Mouse (Mus musculus) frontal cortex, adult (tissue): ENCODE data around the gene Lgals3.

Source experiments
- ATAC-seq: cut with Nextera tagmentation; 2 replicates; pipeline ENCODE4 v1.9.2; 2017; ENCODE audit warnings: mild to moderate bottlenecking, moderate library complexity, mixed read lengths; ENCODE audit not compliant: low TSS enrichment

The Lgals3 gene

GRCm38 (mm10) chr14:47369741-47370140, 2.2 kb downstream of the Lgals3 start:
- ATAC-seq = no peak

- no peak for ATAC-seq
Measured at GRCm38 (mm10) chr14:47370790-47371189, 3.2 kb downstream of the Lgals3 start.

GRCm38 (mm10) chr14:47371689-47372088, 4.1 kb downstream of the Lgals3 start:
- ATAC-seq = no peak

GRCm38 (mm10) chr14:47373728-47374678, 6.5 kb downstream of the Lgals3 start:
- ATAC-seq = no peak

- ATAC-seq = peak; percentile 93
Measured at GRCm38 (mm10) chr14:47376526-47376925, 9.0 kb downstream of the Lgals3 start.

GRCm38 (mm10) chr14:47378336-47378735, 10.8 kb downstream of the Lgals3 start:
- ATAC-seq = no peak

GRCm38 (mm10) chr14:47383911-47384310, 16.4 kb downstream of the Lgals3 start:
- no peak for ATAC-seq

- ATAC-seq = no peak
Measured at GRCm38 (mm10) chr14:47384653-47385052, 17.1 kb downstream of the Lgals3 start.

- ATAC-seq = no peak
Measured at GRCm38 (mm10) chr14:47386125-47386524, 18.6 kb downstream of the Lgals3 start.

- no peak for ATAC-seq
Measured at GRCm38 (mm10) chr14:47393354-47394094, 26.0 kb downstream of the Lgals3 start.

- no peak for ATAC-seq
Measured at GRCm38 (mm10) chr14:47395007-47395406, 27.5 kb downstream of the Lgals3 start.

GRCm38 (mm10) chr14:47395462-47396026, 28.0 kb downstream of the Lgals3 start:
- peak; percentile 74 for ATAC-seq

- ATAC-seq = peak; percentile 79
Measured at GRCm38 (mm10) chr14:47396165-47396652, 28.7 kb downstream of the Lgals3 start.

- ATAC-seq = no peak
Measured at GRCm38 (mm10) chr14:47402735-47403134, 35.2 kb downstream of the Lgals3 start.

GRCm38 (mm10) chr14:47406000-47406399, 38.4 kb downstream of the Lgals3 start:
- ATAC-seq = peak; percentile 55; the same call in 1 of the 2 replicates

- ATAC-seq = no peak
Measured at GRCm38 (mm10) chr14:47417346-47417745, 49.8 kb downstream of the Lgals3 start.

- ATAC-seq = peak; percentile 100
Measured at GRCm38 (mm10) chr14:47417775-47418665, 50.5 kb downstream of the Lgals3 start, which contains the start of gene Dlgap5. Gene Dlgap5, minus strand, starts transcription at chr14:47418407.

GRCm38 (mm10) chr14:47418666-47418991, 51.1 kb downstream of the Lgals3 start:
- ATAC-seq = peak; percentile 7; the same call in 1 of the 2 replicates

GRCm38 (mm10) chr14:47419034-47419625, 51.6 kb downstream of the Lgals3 start:
- ATAC-seq = no peak

GRCm38 (mm10) chr14:47419723-47420276, 52.2 kb downstream of the Lgals3 start:
- ATAC-seq = no peak
